Comparison of ENCODE assay signal across 10 mouse cellular contexts in genomic region chr2:36216546-36216945, GRCm38 (mm10). TPM values are rescaled to one million over a fixed set of nuclear protein-coding genes. Genes with fewer than 3 reads are reported as not detected.
DNase-seq lines count a peak whose midpoint lies in the region; ATAC-seq lines count a peak whose summit lies in the region.
"Had no signal": no experiment of that assay in that cellular context is flagged by ENCODE, and none has a peak within 500 bp of the region (broad histone marks: within the 10 kb centered on the region; RNA-seq: fewer than 3 reads in every experiment).

No protein-coding gene starts in this region.

- no peak overlapping the region for H3K4me2 ChIP-seq in embryonic facial prominence, embryonic 14.5 days (ENCODE audit: low read depth, low read length)
- H3K4me2 ChIP-seq: embryonic facial prominence, embryonic 12.5 days had no signal

- no peaks in the 10 kb centered on the region for H3K36me3 ChIP-seq in embryonic facial prominence, embryonic 14.5 days (ENCODE audit: control insufficient read depth, insufficient read depth, low read length)
- H3K36me3 ChIP-seq: embryonic facial prominence, embryonic 12.5 days; hindbrain, embryonic 10.5 days had no signal

- no peak for ATAC-seq in embryonic facial prominence, embryonic 14.5 days (ENCODE audit: low read depth)
- ATAC-seq in megakaryocyte, adult 5-6 weeks (ENCODE audit: poor library complexity, severe bottlenecking): peak; percentile 74

- DNase-seq in kidney, adult 11 months: peak; percentile 30
- no peak for DNase-seq in kidney, adult 18-20 months
- DNase-seq in embryonic facial prominence, embryonic 14.5 days (ENCODE audit: low spot score): no peak
- peak; percentile 36 to 50 for DNase-seq in kidney, postnatal 4 days
- DNase-seq in right cerebral cortex, postnatal 14 days: no peak
- no peak for DNase-seq in thymus, postnatal 36 days
- DNase-seq in thymus, postnatal 10 days (ENCODE audit: low spot score in 2 of 2): no peak

- 0 out of 2 replicates have a peak overlapping the region, but pooled peaks have one; percentile 30 for H3K27ac ChIP-seq in embryonic facial prominence, embryonic 14.5 days (replicated peaks; ENCODE audit: low read depth, low read length)

- H3K9me3 ChIP-seq in embryonic facial prominence, embryonic 14.5 days (ENCODE audit: control insufficient read depth, low read length): no peaks in the 10 kb centered on the region
- H3K9me3 ChIP-seq: embryonic facial prominence, embryonic 12.5 days; hindbrain, embryonic 10.5 days had no signal

- no peaks in the 10 kb centered on the region; the same call in 1 of the 2 replicates for H3K27me3 ChIP-seq in embryonic facial prominence, embryonic 14.5 days (replicated peaks; ENCODE audit: control insufficient read depth, insufficient read depth, low read length)
- H3K27me3 ChIP-seq: embryonic facial prominence, embryonic 12.5 days had no signal

- H3K4me3 ChIP-seq in embryonic facial prominence, embryonic 14.5 days (ENCODE audit: low read depth, low read length): no peak overlapping the region
- H3K4me3 ChIP-seq: embryonic facial prominence, embryonic 12.5 days; hindbrain, embryonic 10.5 days had no signal

- H3K4me1 ChIP-seq in embryonic facial prominence, embryonic 14.5 days (ENCODE audit: control insufficient read depth, insufficient read depth, low read length): peaks cover 17% of the 10 kb centered on the region

- no peak overlapping the region for H3K9ac ChIP-seq in embryonic facial prominence, embryonic 14.5 days (ENCODE audit: low read depth, low read length)
- H3K9ac ChIP-seq: embryonic facial prominence, embryonic 12.5 days had no signal

RNA-seq across cellular contexts. Expression of gene Ptgs1, which starts 13.7 kb away (rescaled TPM):
- 14.7 and 15.6 TPM in 2 replicates for polyA plus RNA-seq in embryonic facial prominence, embryonic 14.5 days (2014; fragmentation: Nextera tagmentation; extraction: Ambion mirVana)
- 20.2 and 21.3 TPM in 2 replicates for total RNA-seq in megakaryocyte, adult 5-6 weeks (2015)
- total RNA-seq in megakaryocyte, adult 5-6 weeks (2017): 18.9 and 32.4 TPM in 2 replicates

Comparison
In these comparisons a context has a peak if more than half of its experiments do, and no peak if none do; other contexts are left out.
1. DNase-seq: peak in kidney, adult 11 months (single experiment) and kidney, postnatal 4 days (2 of 2); none in kidney, adult 18-20 months (single experiment), embryonic facial prominence, embryonic 14.5 days (single experiment), right cerebral cortex, postnatal 14 days (single experiment), thymus, postnatal 36 days (0 of 2) and thymus, postnatal 10 days (0 of 2).